Mouse (Mus musculus) hindbrain, embryonic 11.5 days (tissue): ENCODE measurements at regions not wholly inside any gene's neighbourhood (a gene's known extent, or its start where the extent isn't known, plus 50 kb on each side); places are given as distances from the start of the nearest gene placed in this dataset.
A peak's percentile ranks its signal among the peaks of the same experiment; 100 is the strongest.

Experiments used
- ATAC-seq: fragments of 200-750 bp; cut with Nextera tagmentation; 2 replicates; pipeline ENCODE4 v1.8.0; 2017; ENCODE audit warnings: mild to moderate bottlenecking, moderate TSS enrichment, moderate library complexity; ENCODE audit not compliant: low FRiP score
- DNase-seq: peaks from one replicate; pipeline ENCODE4 v3.0.0-alpha.2; 2015; ENCODE audit warnings: low spot score
- H3K27ac ChIP-seq: fragments of 300-500 bp; sonication (generic); 2 replicates; pipeline ENCODE4 v1.5.1; 2014; ENCODE audit warnings: mild to moderate bottlenecking, low read depth, low read length
- H3K27me3 ChIP-seq: fragments of 300-500 bp; sonication (generic); 2 replicates; pipeline ENCODE4 v1.6.1; 2014; ENCODE audit warnings: mild to moderate bottlenecking, low read length, moderate library complexity, mixed read lengths; ENCODE audit not compliant: control insufficient read depth, insufficient read depth
- H3K36me3 ChIP-seq: fragments of 300-500 bp; sonication (generic); 2 replicates; pipeline ENCODE4 v1.6.1; 2014; ENCODE audit warnings: mild to moderate bottlenecking, low read length, moderate library complexity, mixed read lengths; ENCODE audit not compliant: control insufficient read depth, insufficient read depth
- H3K4me1 ChIP-seq: fragments of 300-500 bp; sonication (generic); replicated peaks from 2 replicates; pipeline ENCODE4 v1.6.1; 2014; ENCODE audit warnings: low read length, mixed read lengths; ENCODE audit not compliant: control insufficient read depth, insufficient read depth
- H3K4me2 ChIP-seq: fragments of 300-500 bp; sonication (generic); replicated peaks from 2 replicates; pipeline ENCODE4 v1.6.1; 2014; ENCODE audit warnings: mild to moderate bottlenecking, low read depth, low read length
- H3K4me3 ChIP-seq: fragments of 300-500 bp; sonication (generic); 2 replicates; pipeline ENCODE4 v1.5.1; 2014; ENCODE audit warnings: low read depth, low read length
- H3K9ac ChIP-seq: fragments of 300-500 bp; sonication (generic); 2 replicates; pipeline ENCODE4 v1.6.1; 2014; ENCODE audit warnings: low read depth, low read length
- H3K9me3 ChIP-seq: fragments of 300-500 bp; sonication (generic); 2 replicates; pipeline ENCODE4 v1.6.1; 2016; ENCODE audit warnings: low read length; ENCODE audit not compliant: control insufficient read depth
- WGBS: fragments of 180-500 bp; shearing (Covaris S2); extraction: QIAGEN DNeasy Blood & Tissue Kit; methylation state at CpG from one replicate; pipeline ENCODE4 v1.1.7; 2014; 5-methylcytosine and 5-hydroxymethylcytosine counted together

- WGBS, result 89% methylated on average over 4 of the region's 4 CpGs
- no peaks in the 10 kb centered on the region for H3K4me1 ChIP-seq
- no peak for DNase-seq
These were observed 220.6 kb downstream of the Etaa1 start for GRCm38 (mm10) chr11:17733075-17733474.

GRCm38 (mm10) chr11:17734519-17734918 lies 219.2 kb downstream of the Etaa1 start:
- Histone ChIP-seq H3K9me3 (no peaks in the 10 kb centered on the region), H3K4me1 (no peaks in the 10 kb centered on the region), H3K4me2 (no peak overlapping the region), H3K9ac (no peak overlapping the region), H3K36me3 (no peaks in the 10 kb centered on the region), H3K4me3 (no peak overlapping the region), H3K27me3 (no peaks in the 10 kb centered on the region), H3K27ac (no peak overlapping the region)
- no peak for ATAC-seq
- no peak for DNase-seq
- 81% methylated on average over 2 of the region's 2 CpGs for WGBS

More at GRCm38 (mm10) chr11:17733075-17733474, 220.6 kb downstream of the Etaa1 start:
- ATAC-seq, result no peak
- Histone ChIP-seq H3K9ac (no peak overlapping the region), H3K27ac (no peak overlapping the region), H3K9me3 (no peaks in the 10 kb centered on the region), H3K4me2 (no peak overlapping the region), H3K27me3 (no peaks in the 10 kb centered on the region), H3K4me3 (no peak overlapping the region), H3K36me3 (no peaks in the 10 kb centered on the region)

- Histone ChIP-seq H3K4me3 (no peak overlapping the region), H3K9me3 (no peaks in the 10 kb centered on the region), H3K27me3 (no peaks in the 10 kb centered on the region), H3K36me3 (no peaks in the 10 kb centered on the region), H3K27ac (no peak overlapping the region), H3K9ac (no peak overlapping the region), H3K4me2 (no peak overlapping the region), H3K4me1 (no peaks in the 10 kb centered on the region)
- DNase-seq (no peak), ATAC-seq (no peak)
- WGBS, result 32% methylated on average over 5 of the region's 5 CpGs
These were observed 214.8 kb downstream of the Etaa1 start for GRCm38 (mm10) chr11:17738879-17739278.

GRCm38 (mm10) chr11:17743821-17744220 lies 209.9 kb downstream of the Etaa1 start:
- ATAC-seq, result no peak

GRCm38 (mm10) chr11:17750345-17750744 lies 203.3 kb downstream of the Etaa1 start:
- DNase-seq (peak; percentile 37), ATAC-seq (peak; percentile 30; the same call in 1 of the 2 replicates)
- Histone ChIP-seq H3K4me3 (no peak overlapping the region), H3K4me1 (no peaks in the 10 kb centered on the region), H3K9ac (no peak overlapping the region), H3K4me2 (no peak overlapping the region), H3K36me3 (no peaks in the 10 kb centered on the region), H3K9me3 (no peaks in the 10 kb centered on the region), H3K27ac (no peak overlapping the region), H3K27me3 (no peaks in the 10 kb centered on the region)
- WGBS, result 22% methylated on average over 6 of the region's 6 CpGs

More at GRCm38 (mm10) chr11:17743821-17744220, 209.9 kb downstream of the Etaa1 start:
- Histone ChIP-seq H3K36me3 (no peaks in the 10 kb centered on the region), H3K4me1 (no peaks in the 10 kb centered on the region), H3K9me3 (no peaks in the 10 kb centered on the region), H3K9ac (no peak overlapping the region), H3K4me2 (no peak overlapping the region), H3K4me3 (no peak overlapping the region), H3K27me3 (no peaks in the 10 kb centered on the region), H3K27ac (no peak overlapping the region)
- DNase-seq, result no peak
- WGBS, result 88% methylated on average over 1 of the region's 1 CpGs

- no peaks in the 10 kb centered on the region for H3K4me1 ChIP-seq
- no peak overlapping the region for H3K4me3 ChIP-seq
- no peaks in the 10 kb centered on the region for H3K36me3 ChIP-seq
- 60% methylated on average over 2 of the region's 2 CpGs for WGBS
- no peak for ATAC-seq
- no peak overlapping the region for H3K27ac ChIP-seq
- H3K9me3 ChIP-seq, result no peaks in the 10 kb centered on the region
- no peak overlapping the region for H3K9ac ChIP-seq
- no peaks in the 10 kb centered on the region for H3K27me3 ChIP-seq
- H3K4me2 ChIP-seq, result no peak overlapping the region
- DNase-seq, result no peak
These were observed 194.5 kb downstream of the Etaa1 start for GRCm38 (mm10) chr11:17759224-17759623.

- Histone ChIP-seq H3K4me2 (no peak overlapping the region), H3K4me3 (no peak overlapping the region), H3K9me3 (no peaks in the 10 kb centered on the region), H3K9ac (no peak overlapping the region), H3K27me3 (no peaks in the 10 kb centered on the region), H3K4me1 (no peaks in the 10 kb centered on the region), H3K27ac (no peak overlapping the region), H3K36me3 (no peaks in the 10 kb centered on the region)
- DNase-seq, result no peak
- WGBS, result 32% methylated on average over 1 of the region's 1 CpGs
- ATAC-seq, result no peak
These were observed 190.3 kb downstream of the Etaa1 start for GRCm38 (mm10) chr11:17763411-17763810.

- no peak for DNase-seq
- Histone ChIP-seq H3K4me3 (no peak overlapping the region), H3K9ac (no peak overlapping the region), H3K4me2 (no peak overlapping the region), H3K36me3 (no peaks in the 10 kb centered on the region), H3K27ac (no peak overlapping the region), H3K4me1 (no peaks in the 10 kb centered on the region), H3K27me3 (no peaks in the 10 kb centered on the region), H3K9me3 (no peaks in the 10 kb centered on the region)
- ATAC-seq, result no peak
These were observed 189.5 kb downstream of the Etaa1 start for GRCm38 (mm10) chr11:17764146-17764545.

- no peak overlapping the region for H3K9ac ChIP-seq
- DNase-seq (no peak), ATAC-seq (no peak)
- H3K36me3 ChIP-seq, result no peaks in the 10 kb centered on the region
- no peak overlapping the region for H3K4me3 ChIP-seq
- no peak overlapping the region for H3K27ac ChIP-seq
- no peaks in the 10 kb centered on the region for H3K9me3 ChIP-seq
- H3K4me1 ChIP-seq, result no peaks in the 10 kb centered on the region
- H3K4me2 ChIP-seq, result no peak overlapping the region
- H3K27me3 ChIP-seq, result no peaks in the 10 kb centered on the region
These were observed 185.3 kb downstream of the Etaa1 start for GRCm38 (mm10) chr11:17768345-17768759.
